Mouse (Mus musculus): ENCODE data around the gene Slc16a14.
A peak's percentile ranks its signal among the peaks of the same experiment; 100 is the strongest.
"Not testable (repeated sequence)": the region's sequence is repeated elsewhere in the genome, so short reads cannot be mapped to it uniquely, and the experiment has no call there.

Slc16a14 gene

GRCm38 (mm10) chr1:84934503-84935333, at the start of gene Slc16a14:
TSS of gene Slc16a14 (minus strand) at chr1:84935134.
- peak; percentile 11 for DNase-seq

- not testable (repeated sequence) for DNase-seq
Observed at GRCm38 (mm10) chr1:84961779-84962178, 26.8 kb upstream of the Slc16a14 start.

GRCm38 (mm10) chr1:84957713-84958112, 22.8 kb upstream of the Slc16a14 start:
- not testable (repeated sequence) for DNase-seq

- DNase-seq = not testable (repeated sequence)
Observed at GRCm38 (mm10) chr1:84956771-84957170, 21.8 kb upstream of the Slc16a14 start.

DNA sequence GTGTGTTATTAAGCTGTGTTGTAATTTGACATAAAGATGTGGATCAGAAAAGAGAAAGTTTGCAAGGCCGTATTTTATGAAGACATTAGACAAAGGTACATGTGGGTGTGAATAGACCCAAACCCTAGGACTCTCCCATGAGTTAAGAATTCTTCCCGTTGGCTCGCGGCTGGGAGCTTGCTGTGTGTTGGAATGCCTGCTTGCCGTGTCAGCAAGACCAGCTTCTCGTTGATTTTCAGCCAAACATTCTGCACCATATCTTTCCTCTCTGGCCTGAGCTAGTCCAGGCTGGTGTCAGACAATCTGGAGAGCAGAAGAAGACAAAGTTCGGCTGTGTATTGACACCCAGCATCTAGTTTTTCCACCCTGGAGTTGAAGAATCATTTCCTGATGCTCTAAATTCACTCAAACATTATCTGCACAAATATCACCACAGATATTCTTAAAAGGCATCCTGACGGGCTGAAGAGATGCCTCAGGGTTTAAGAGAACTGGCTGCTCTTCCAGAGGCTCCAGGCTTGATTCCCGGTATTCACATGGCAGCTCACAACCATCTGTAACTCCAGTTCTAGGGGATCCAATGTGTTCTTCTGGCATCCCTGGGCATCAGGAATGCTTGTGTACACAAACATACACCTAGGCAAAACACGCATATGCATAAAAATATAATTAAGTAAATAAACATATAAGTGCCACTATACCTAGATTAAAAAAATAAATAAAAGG, 17.7 kb upstream of the Slc16a14 start:
- DNase-seq = no peak

DNA sequence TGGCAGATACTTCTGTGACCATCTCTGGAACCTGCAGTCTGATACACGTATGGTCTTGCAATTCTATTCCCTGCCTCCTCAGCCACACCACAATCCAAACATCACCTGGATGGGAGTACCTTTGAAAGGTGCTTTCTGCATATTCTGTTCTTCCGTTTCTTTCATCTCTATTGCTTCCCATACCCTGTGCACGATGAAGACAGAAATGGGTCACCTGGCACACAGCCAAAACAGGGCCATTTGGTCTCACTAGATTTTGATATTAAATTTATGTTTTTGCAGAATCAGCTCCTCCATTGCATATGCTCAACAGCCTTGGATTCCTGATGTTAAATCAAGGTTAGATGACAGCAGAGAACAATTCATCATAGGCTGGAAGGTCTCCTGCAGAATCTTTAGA, 16.6 kb upstream of the Slc16a14 start:
- DNase-seq = no peak

GRCm38 (mm10) chr1:84947390-84947789, 12.5 kb upstream of the Slc16a14 start:
- DNase-seq = no peak

GRCm38 (mm10) chr1:84945950-84946349, 11.0 kb upstream of the Slc16a14 start:
- no peak for DNase-seq

GRCm38 (mm10) chr1:84943549-84943948, 8.6 kb upstream of the Slc16a14 start:
- DNase-seq = no peak

- no peak for DNase-seq
Observed at GRCm38 (mm10) chr1:84942666-84943065, 7.7 kb upstream of the Slc16a14 start.

DNA sequence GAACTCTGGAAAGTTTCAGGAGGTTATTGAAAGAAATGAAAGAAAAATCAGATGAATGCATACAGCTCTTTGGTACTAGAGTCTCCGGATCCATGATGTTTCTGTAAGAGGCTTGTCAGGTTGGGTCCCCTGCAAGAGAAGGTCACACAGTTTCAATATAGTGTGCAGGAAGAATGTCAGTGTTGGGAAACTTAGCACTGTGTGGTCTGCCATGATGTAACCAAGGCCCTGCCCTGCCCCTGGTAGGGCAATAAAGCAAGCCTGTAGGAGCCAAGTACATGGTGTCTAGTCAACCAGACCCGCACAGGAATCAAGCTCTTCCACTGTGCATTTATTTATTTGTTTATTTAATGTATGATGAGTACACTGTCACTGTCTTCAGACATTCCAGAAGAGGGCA, 5.4 kb upstream of the Slc16a14 start:
- DNase-seq = no peak

- no peak for DNase-seq
Observed at GRCm38 (mm10) chr1:84939466-84939865, 4.5 kb upstream of the Slc16a14 start.

DNA sequence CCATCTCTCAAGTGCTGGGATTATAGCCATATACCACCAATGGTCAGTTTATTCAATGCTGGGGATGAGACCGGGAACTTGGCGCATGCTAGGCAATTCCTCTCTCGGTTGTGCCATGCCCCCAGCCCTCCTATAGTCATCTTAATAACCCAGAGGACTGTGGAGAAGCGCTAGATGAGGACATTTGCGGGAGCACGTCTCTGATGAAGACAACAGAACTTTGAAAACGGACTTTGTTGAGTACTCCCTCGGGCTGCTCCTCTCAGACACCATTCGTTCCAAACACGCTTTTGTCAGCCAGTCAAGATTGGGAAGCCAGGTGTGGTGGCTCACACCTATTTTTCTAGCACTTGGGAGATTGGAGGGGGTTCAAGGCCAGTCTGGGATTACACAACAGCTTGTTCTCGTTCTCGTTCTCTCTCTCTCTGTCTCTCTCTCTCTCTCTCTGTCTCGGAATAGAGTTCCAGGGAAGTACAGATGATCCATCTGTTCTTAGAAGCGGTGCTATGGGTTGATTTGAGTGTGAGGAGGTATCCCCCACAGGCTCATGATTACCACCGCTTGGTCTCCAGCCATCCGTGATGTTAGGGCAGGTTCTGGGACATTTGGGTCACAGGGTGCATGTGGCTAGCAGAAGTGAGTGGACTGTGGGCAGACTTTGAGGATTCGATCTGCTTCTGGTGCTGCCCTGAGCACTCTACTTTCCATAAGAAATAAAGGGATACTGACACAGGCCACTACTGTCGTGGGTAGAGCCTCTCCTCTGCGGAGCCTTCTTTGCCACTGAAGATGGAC, 2.0 kb upstream of the Slc16a14 start:
- no peak for DNase-seq

GRCm38 (mm10) chr1:84935668-84936067, 734 bp upstream of the Slc16a14 start:
- DNase-seq = no peak

DNA sequence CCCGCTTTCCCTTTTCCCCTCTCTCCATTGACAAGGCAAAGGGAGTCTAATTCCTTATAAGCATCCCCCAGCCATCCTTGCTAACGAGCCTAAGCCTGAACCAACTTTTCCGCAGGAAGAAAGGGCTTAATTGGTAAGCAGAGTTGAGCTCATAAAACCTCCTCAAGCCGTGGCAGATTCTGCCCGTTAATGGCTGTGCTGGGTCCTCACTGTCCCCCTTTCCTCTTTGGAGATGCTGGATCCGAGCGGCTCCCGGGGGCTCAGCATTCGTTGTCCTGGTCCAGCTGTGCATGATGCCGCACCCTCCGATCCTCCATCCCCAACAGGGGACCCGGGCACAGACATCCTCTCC, 807 bp downstream of the Slc16a14 start:
- DNase-seq = no peak

DNA sequence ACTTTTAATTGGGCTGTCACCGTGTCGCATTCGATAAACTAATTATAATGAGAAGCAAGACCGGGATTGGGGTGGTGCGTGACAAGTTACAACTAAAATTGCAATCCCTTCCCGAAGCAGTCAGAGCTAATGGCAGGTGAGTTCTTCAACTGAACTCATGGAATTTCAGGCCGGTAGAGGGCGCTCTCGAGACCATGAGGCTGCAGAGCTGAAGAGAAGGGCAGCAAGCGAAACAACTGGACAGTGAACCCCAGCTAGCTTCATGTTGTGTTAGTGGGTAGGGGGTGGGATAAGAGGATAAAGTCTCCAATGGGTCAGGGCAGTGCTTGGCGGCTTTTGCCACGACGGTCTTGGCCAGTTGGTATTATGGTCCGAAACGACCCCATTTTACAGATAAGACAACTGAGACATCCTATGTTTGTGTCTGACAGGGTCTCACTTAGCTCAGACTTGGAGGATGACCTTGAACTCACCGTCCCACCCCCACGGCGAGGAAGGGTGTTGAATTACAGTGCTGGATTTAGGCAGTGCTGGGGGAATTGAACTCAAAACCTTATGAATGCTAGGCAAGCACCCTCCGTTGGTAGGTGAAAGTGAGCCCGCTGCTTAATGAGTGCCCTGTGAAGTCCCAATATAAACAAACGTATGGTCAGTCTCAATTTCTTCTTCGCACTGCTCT, 1.3 kb downstream of the Slc16a14 start:
- DNase-seq = peak; percentile 67

- no peak for DNase-seq
Observed at GRCm38 (mm10) chr1:84925599-84925998, 9.3 kb downstream of the Slc16a14 start.

DNA sequence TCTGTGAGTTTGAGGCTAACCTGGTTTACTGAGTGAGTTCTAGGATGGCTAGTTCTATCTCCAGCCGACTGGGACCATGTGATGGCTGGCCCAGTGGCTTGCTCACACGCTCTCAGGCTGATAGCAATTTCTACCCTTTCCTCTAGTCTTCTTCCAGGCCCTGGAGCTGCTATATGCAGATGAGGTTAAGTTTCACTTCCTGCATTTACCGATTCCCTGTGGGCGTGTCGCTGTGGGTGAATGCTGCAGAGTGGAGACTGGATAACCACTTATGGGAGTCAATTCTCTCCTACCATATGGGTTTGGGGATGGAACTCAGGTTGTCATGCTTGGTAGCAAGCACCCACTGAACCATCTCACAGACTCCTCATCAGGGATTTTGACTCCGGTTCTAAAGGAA, 10.8 kb downstream of the Slc16a14 start:
- no peak for DNase-seq

DNA sequence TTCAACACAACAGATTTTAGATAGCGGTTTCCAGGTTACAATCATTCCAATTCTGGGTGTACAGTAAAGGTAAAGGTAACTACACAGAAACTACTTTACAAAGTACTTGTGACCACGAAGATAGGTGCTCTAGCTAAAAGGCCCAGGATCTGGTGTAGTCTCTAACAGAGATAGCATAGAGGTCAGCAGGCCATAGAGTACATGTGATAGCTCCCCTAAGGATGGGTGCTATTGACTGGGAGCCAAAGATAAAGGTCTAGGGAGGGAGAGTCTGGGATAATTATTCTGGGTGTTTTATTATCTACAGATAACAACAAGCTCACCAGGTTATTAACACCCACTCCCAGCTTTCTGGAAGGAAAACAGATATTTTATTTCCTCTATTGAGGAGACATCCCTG, 11.5 kb downstream of the Slc16a14 start:
- no peak for DNase-seq

DNA sequence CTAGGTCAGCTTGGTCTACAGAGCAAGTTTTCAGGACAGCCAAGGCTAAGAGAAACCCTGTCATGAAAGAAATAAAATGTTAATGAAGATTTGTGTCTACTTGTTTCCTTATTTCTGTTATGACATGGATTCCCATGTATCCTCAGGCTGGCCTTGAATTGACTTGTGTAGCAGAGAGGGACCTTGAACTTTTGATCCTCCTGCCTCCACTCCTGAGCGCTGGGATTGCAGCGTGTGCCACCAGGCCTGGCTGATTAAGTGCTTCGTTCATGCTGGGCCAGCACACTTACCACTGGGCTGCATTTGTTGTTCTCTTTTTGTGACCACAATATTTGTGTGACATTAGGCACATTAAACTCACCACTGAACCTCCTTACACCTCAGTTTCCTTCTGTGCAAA, 16.1 kb downstream of the Slc16a14 start:
- DNase-seq = no peak

DNA sequence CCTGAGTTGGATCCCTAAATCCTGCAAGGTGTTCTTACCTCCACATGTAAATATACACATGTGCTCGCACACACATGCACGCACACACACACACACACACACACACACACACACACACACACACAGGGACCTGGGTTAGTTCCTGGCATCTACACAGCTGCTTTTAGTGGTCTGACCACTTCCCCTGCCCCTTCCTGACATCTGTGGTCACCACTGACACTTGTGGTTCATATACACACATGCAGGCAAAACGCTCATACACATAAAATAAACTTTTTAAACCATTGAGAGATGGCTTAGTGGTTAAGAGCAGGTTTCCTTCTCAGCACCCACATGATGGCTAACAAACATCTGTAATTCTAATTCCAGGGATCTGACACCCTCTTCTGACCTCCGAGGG, 19.9 kb downstream of the Slc16a14 start:
- DNase-seq = no peak

DNA sequence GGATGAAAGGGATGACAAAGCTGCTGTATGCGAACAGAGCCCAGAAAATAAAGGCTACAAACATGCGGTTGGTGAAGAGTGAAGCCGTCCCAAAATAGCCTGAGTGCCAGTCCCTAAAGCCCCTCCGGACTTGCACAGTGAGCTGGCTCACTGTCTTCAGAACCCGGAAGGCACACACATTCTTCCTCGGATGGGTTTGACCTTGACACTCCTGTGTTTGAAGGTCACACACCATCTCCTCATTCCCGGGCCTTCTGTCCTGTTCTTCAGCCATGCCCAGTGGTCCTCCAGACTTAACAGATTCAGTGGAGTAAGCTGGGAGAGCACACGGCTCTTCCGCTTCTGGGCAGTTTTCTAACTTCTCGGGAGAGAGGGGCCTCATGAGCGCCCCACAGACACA, 22.4 kb downstream of the Slc16a14 start:
- no peak for DNase-seq

All from thymus, postnatal 4 days (tissue).